12 mouse cellular contexts compared by ENCODE assay signal in genomic region chr17:30481341-30481740, GRCm38 (mm10).
"Had no signal": no experiment of that assay in that cellular context is flagged by ENCODE, and none has a peak within 500 bp of the region (broad histone marks: within the 10 kb centered on the region; RNA-seq: fewer than 3 reads in every experiment).

No protein-coding gene starts in this region.

- DNase-seq: lung, adult 18-20 months; lung, embryonic 14.5 days; lung, postnatal 10 days; lung, postnatal 4 days; retina, postnatal 1 day; right cerebral cortex, adult 18-20 months; right cerebral cortex, postnatal 25 days; right cerebral cortex, postnatal 4 days; spleen, adult 18-20 months; thymus, adult 18-20 months; thymus, postnatal 14 days; thymus, postnatal 36 days had no signal
